Mouse (Mus musculus) heart, embryonic 14.5 days (tissue): ENCODE data around the gene 6330403K07Rik. TPM values are rescaled to one million over a fixed set of nuclear protein-coding genes. Genes with fewer than 3 reads are reported as not detected.

ENCODE experiments used
- ATAC-seq: fragments of 200-750 bp; cut with Nextera tagmentation; 2 replicates; pipeline ENCODE4 v1.8.0; 2017; ENCODE audit warnings: low read depth, moderate TSS enrichment; ENCODE audit not compliant: insufficient number of reproducible peaks, insufficient read depth, low FRiP score
- H3K27ac ChIP-seq, 2 experiments: fragments of 200-500 bp in 1 of 2; fragments of 300-500 bp in 1 of 2; sonication (generic) in 1 of 2; replicated peaks in 1 of 2; 2 replicates each; pipeline ENCODE4 v1.5.1; 2012 to 2014; ENCODE audit warnings: low read depth in 2 of 2, low read length in 2 of 2, control low read depth in 1 of 2, mild to moderate bottlenecking in 1 of 2, mixed read lengths in 1 of 2; ENCODE audit not compliant: control insufficient read depth in 1 of 2, insufficient read depth in 1 of 2
- H3K27me3 ChIP-seq: fragments of 300-500 bp; sonication (generic); 2 replicates; pipeline ENCODE4 v1.6.1; 2014; ENCODE audit warnings: mild to moderate bottlenecking, low read length, control low read depth; ENCODE audit not compliant: control insufficient read depth, insufficient read depth
- H3K36me3 ChIP-seq: fragments of 300-500 bp; sonication (generic); 2 replicates; pipeline ENCODE4 v1.6.1; 2014; ENCODE audit warnings: mild to moderate bottlenecking, control low read depth, low read length, mixed read lengths; ENCODE audit not compliant: control insufficient read depth, insufficient read depth
- H3K4me1 ChIP-seq, 2 experiments: fragments of 200-500 bp in 1 of 2; fragments of 300-500 bp in 1 of 2; sonication (generic) in 1 of 2; 2 replicates each; pipeline ENCODE4 v1.6.1; 2012 to 2014; ENCODE audit warnings: low read length in 2 of 2, control low read depth in 1 of 2, mixed read lengths in 1 of 2; ENCODE audit not compliant: control insufficient read depth in 2 of 2, insufficient read depth in 2 of 2
- H3K4me2 ChIP-seq: fragments of 300-500 bp; sonication (generic); 2 replicates; pipeline ENCODE4 v1.6.1; 2014; ENCODE audit warnings: mild to moderate bottlenecking, low read length
- H3K4me3 ChIP-seq, 2 experiments: fragments of 200-500 bp in 1 of 2; fragments of 300-500 bp in 1 of 2; sonication (generic) in 1 of 2; 2 replicates each; pipeline ENCODE4 v1.5.1; 2012 to 2014; ENCODE audit warnings: low read length in 2 of 2, mild to moderate bottlenecking in 2 of 2, control low read depth in 1 of 2, low read depth in 1 of 2, moderate library complexity in 1 of 2; ENCODE audit not compliant: control insufficient read depth in 1 of 2, insufficient read depth in 1 of 2
- H3K9ac ChIP-seq: fragments of 300-500 bp; sonication (generic); 2 replicates; pipeline ENCODE4 v1.6.1; 2014; ENCODE audit warnings: mild to moderate bottlenecking, low read length
- H3K9me3 ChIP-seq: fragments of 300-500 bp; sonication (generic); 2 replicates; pipeline ENCODE4 v1.6.1; 2016; ENCODE audit warnings: low read length, control low read depth; ENCODE audit not compliant: control insufficient read depth
- WGBS: fragments of 180-500 bp; shearing (Covaris S2); extraction: QIAGEN DNeasy Blood & Tissue Kit; methylation state at CpG from one replicate; pipeline ENCODE4 v1.1.7; 2014; 5-methylcytosine and 5-hydroxymethylcytosine counted together
- polyA plus RNA-seq: library from polyadenylated mRNA; unstranded; fragments of >200 nt; fragmentation: Nextera tagmentation; extraction: Ambion mirVana; gene quantifications from 2 replicates; pipeline ENCODE4 v1.2.1, GENCODE M21; 2014

6330403K07Rik gene
- polyA plus RNA-seq: 6.6 and 16.4 TPM in 2 replicates

DNA sequence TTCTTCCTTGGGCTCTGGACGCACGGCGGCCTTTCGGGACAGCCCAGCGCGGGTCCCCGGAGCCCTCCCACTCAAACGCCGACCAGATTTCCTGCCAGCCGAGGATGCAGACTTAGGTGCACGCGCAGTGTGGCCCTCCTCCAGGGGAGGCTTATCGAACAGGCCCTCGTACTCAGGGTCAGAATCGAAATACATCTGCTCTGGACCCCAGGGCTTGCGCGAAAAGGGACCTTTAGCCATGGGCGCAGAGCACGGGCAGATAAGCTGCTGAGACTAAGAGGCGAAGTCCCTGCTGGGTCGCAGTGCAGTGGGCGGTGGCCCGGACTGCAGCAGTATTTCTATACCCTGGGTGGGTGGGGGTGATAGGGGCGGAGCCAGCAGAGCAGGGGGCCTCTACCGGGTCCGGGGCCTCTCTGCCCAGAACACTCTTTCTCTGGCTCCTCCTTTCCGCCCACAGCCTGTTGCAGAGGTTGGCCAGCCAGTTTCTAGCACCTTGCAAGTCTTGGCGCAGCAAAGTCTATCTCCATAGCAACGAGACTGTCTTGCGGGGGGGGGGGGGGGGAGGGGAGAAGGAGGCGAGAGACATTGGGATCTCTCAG, at the start of gene 6330403K07Rik:
TSS of gene 6330403K07Rik (minus strand) at position 351 of the 599 bp plus-strand sequence.
- H3K4me2 ChIP-seq: peak within 1 kb of the TSS; percentile 87
- peak within 1 kb of the TSS; percentile 52 to 53 for H3K4me3 ChIP-seq
- ATAC-seq: peak; percentile 88
- WGBS: under 1% methylated on average over 30 of the region's 31 CpGs
- H3K27me3 ChIP-seq: no peaks in the 10 kb centered on the region
- no peaks in the 10 kb centered on the region for H3K4me1 ChIP-seq
- no peaks in the 10 kb centered on the region for H3K9me3 ChIP-seq
- H3K27ac ChIP-seq: peak within 1 kb of the TSS; percentile 17 to 46
- H3K36me3 ChIP-seq: peaks cover 1% of the 10 kb centered on the region; the same call in 1 of the 2 replicates
- peak within 1 kb of the TSS; percentile 69 for H3K9ac ChIP-seq

- Histone ChIP-seq H3K27ac (no peak overlapping the region), H3K9me3 (no peaks in the 10 kb centered on the region), H3K4me1 (no peaks in the 10 kb centered on the region), H3K4me3 (no peak overlapping the region), H3K4me2 (no peak overlapping the region), H3K36me3 (no peaks in the 10 kb centered on the region), H3K9ac (no peak overlapping the region), H3K27me3 (no peaks in the 10 kb centered on the region)
- 65% methylated on average over 1 of the region's 1 CpGs for WGBS
- ATAC-seq: no peak
Observed at GRCm38 (mm10) chr11:71076342-71076741, 43.0 kb upstream of the 6330403K07Rik start.

- H3K27ac ChIP-seq: no peak overlapping the region
- H3K36me3 ChIP-seq: no peaks in the 10 kb centered on the region
- ATAC-seq: no peak
- H3K4me2 ChIP-seq: no peak overlapping the region
- H3K4me1 ChIP-seq: no peaks in the 10 kb centered on the region
- no peak overlapping the region for H3K4me3 ChIP-seq
- no peaks in the 10 kb centered on the region for H3K9me3 ChIP-seq
- 4% methylated on average over 1 of the region's 1 CpGs for WGBS
- no peaks in the 10 kb centered on the region for H3K27me3 ChIP-seq
- H3K9ac ChIP-seq: no peak overlapping the region
Observed at GRCm38 (mm10) chr11:71052554-71052953, 19.2 kb upstream of the 6330403K07Rik start.

DNA sequence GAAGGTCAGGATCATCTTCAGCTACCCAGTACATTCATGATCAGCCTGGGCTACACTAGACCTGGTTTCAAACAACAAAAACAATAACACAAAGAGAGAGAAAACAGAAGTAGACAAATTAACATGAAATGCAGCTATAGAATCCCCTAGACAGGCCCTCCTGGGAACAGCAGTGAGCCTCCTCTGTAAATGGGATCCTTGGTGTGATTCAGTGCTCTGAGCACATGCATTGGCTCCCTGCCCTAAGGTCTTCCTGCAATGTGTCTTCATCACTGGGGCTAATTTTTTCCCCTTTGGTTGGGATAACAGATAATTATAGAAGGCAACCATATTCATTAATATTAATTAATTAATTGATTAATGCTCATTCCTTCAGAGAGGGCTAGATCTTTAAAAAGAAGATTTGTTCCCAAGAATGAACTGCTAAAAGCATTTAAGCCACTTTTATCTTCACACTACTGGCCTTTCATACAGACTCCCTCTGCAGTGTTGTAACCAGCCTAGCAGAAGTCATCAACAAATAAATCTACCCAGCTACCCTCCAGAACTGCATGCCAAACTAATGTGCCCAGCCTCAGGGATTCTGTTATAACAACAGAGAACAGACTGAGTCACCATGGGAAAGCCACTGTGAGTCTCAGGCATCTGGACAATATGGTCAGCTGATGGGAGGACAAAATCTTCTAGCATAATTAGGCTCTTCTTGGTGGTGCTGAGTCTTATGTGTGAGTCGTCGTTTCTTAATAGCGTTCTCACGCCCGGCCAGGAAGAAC, 6.4 kb upstream of the 6330403K07Rik start:
- no peaks in the 10 kb centered on the region for H3K4me1 ChIP-seq
- H3K4me2 ChIP-seq: no peak overlapping the region
- H3K9ac ChIP-seq: no peak overlapping the region
- no peaks in the 10 kb centered on the region for H3K36me3 ChIP-seq
- no peak for ATAC-seq
- H3K4me3 ChIP-seq: no peak overlapping the region
- H3K27me3 ChIP-seq: no peaks in the 10 kb centered on the region
- WGBS: 100% methylated on average over 5 of the region's 5 CpGs
- 0 out of 2 replicates have a peak, but pooled peaks cover 3% of the 10 kb centered on the region for H3K9me3 ChIP-seq
- H3K27ac ChIP-seq: no peak overlapping the region

- Histone ChIP-seq H3K4me3 (peak overlapping the region; percentile 52 to 53), H3K27ac (peak overlapping the region; percentile 17 to 46), H3K27me3 (no peaks in the 10 kb centered on the region), H3K36me3 (peaks cover 8% of the 10 kb centered on the region), H3K4me2 (peak overlapping the region; percentile 87), H3K9ac (peak overlapping the region; percentile 69), H3K4me1 (no peaks in the 10 kb centered on the region), H3K9me3 (no peaks in the 10 kb centered on the region)
- ATAC-seq: no peak
- 9% methylated on average over 26 of the region's 26 CpGs for WGBS
Observed at GRCm38 (mm10) chr11:71032491-71033162, 686 bp downstream of the 6330403K07Rik start.

- peak overlapping the region; percentile 52 to 53; a peak in 3 of 4 replicates for H3K4me3 ChIP-seq
- H3K27ac ChIP-seq: no peak overlapping the region
- WGBS: 64% methylated on average over 7 of the region's 7 CpGs
- H3K36me3 ChIP-seq: peaks cover 13% of the 10 kb centered on the region
- no peak for ATAC-seq
- peak overlapping the region; percentile 69; the same call in 1 of the 2 replicates for H3K9ac ChIP-seq
- no peaks in the 10 kb centered on the region for H3K9me3 ChIP-seq
- no peaks in the 10 kb centered on the region for H3K27me3 ChIP-seq
- no peaks in the 10 kb centered on the region for H3K4me1 ChIP-seq
- peak overlapping the region; percentile 87 for H3K4me2 ChIP-seq
Observed at GRCm38 (mm10) chr11:71032070-71032469, 1.2 kb downstream of the 6330403K07Rik start.

DNA sequence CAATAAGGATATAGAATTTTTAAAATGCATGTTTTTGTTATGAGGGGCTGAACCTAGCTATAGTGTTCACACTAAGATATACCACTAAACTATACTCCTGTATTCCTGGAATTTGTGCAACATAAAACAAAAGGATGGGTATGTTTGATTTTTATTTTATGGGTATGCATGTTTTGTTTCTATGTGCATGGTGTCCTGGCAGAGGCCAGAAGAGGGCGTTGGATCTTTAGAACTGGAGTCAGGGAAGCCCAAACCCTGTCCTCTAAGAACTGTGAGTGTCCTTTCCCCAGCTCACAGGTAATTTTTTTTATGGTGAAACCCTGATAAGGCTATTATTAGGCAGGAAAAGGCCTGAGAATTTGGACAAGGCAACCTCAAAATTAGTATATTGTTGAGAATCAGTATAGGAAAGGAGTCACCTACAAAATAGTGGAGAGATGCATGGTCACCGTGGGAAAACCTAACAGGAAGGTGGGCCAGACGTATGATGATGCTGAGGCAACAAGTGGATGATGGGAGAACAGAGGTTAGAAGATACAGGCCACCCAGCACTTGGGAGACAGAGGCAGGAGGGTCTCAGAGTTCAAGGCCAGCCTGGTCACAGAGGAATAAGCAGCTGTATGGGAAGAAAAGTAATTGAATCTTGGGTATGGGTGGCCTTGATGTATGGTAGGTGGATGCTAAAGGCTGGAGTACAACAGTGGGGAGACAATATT, 3.8 kb downstream of the 6330403K07Rik start:
- H3K4me3 ChIP-seq: no peak overlapping the region
- peaks cover 38% of the 10 kb centered on the region for H3K36me3 ChIP-seq
- no peaks in the 10 kb centered on the region for H3K9me3 ChIP-seq
- H3K4me2 ChIP-seq: no peak overlapping the region
- H3K27me3 ChIP-seq: no peaks in the 10 kb centered on the region
- no peak overlapping the region for H3K27ac ChIP-seq
- WGBS: 71% methylated on average over 3 of the region's 3 CpGs
- ATAC-seq: no peak
- no peaks in the 10 kb centered on the region for H3K4me1 ChIP-seq
- no peak overlapping the region for H3K9ac ChIP-seq
